Mouse (Mus musculus): ENCODE results near the gene Ffar2.
A peak's percentile ranks its signal among the peaks of the same experiment; 100 is the strongest.

Ffar2 gene

DNA sequence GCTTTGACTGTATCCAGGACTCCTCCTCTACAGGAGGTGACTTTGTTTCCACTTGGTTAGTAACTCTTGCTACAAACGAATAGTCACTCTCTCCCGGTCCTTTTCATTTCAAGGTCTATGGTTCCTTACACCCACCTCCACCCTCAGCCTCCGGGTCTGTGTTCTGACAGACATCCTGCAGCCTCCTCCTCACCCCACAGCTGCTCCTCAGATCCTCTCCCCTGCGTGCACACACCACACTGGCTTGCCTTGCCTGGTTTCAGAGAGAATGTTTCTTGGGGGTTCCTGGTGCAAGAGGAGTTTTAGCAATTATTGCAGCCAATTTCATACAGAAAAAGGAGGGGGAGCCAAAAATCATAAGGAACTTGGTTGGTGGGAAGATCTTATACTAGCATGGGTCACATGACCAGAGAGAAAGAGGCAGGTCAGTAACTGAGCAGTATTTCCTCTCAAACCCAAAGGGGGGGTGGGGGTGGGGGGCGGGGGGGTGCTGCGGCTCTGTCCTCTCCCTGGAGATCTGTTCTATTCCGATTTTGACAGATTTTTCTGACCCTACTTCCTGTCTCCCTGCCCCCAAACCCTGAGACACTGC, 2.6 kb downstream of the Ffar2 start:
- DNase-seq, result no peak

DNA sequence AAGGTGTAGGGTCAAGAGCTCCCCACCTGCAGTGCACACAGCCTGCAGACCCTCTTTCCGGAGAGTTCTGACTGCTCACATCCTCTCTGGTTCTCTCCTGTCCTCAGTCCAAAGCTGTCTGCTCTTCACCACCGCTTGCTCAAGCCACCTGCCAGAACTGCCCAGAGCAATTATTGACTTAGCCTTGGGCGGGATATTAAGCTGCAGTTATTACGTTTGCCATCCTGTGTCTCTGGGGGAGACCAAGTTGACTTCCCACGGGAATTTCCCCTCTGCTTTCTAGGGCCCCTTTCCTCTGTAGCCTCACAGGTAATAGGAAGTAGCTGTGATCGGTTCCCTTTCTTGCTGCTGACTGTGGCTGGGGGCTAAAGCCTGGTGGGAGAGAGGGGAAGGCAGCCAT, 3.4 kb downstream of the Ffar2 start:
- no peak for DNase-seq

DNA sequence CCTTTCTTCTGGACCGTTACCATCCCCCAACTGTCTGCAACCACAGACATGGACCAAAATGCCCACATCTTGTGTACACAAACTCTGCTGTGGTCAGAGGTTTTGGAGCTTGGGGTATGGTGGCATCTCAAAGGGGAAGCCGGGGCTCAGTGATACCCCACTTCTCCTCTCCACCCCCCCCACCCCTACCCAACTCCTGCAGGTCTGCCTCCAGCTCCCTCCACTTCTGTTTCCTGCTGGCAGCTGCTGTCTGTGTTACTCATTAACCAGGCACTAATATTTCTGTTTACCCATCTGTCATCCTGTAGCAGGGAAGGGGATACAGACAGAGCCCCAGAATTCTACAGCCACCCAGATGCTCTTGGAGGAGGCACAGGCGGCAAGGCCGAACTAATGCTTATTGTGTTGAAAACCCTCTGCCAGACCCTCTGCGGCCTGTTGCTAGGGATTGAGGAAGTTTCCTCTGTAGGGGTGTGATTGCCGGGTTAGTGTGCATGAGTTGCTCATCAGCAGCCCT, 11.2 kb downstream of the Ffar2 start:
- peak; percentile 19 for DNase-seq

DNA sequence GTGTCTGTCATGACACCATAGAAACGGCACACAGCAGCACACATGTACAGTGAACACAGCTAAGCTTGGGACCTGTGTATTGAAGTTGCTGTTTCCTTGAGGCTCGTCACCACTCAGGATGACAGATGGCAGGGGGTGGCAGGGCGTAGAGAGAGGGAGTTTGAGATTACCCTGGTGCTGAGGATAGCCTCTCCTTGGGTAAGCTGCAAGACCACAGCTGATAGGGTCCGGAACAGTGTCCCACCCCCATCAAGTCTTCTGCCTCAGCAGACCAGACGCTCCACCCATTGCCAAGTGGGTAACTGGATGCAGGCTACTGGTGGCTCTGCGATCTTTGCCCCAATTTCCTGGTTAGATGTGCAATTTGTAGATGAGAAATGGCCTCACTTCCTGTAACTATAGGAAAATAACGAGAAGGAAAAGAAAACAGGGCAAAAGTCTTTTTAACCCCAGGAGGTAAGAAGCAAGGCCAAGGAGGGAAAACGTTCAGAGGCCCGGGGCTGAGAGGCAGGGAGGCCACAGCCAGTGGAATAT, 11.8 kb downstream of the Ffar2 start:
- DNase-seq, result no peak

DNA sequence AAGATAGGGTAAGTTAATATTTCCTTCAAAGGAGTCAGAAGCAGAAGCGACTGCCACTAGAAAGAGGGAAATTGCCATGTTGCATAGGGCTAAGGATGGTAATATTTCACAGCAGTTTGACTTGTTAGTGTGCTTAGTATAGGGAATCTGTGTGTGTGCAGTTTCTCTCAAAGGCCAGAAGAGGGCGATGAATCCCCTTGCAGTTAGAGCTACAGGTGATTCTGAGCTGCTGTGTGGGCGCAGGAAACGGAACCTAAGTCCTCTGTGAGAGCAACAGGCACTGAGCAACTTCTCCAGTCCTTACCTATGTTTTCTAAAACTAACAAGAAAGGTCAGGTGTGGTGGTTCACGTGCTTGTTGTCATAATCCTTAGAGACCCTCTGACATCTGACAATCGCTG, 13.3 kb downstream of the Ffar2 start:
- no peak for DNase-seq

DNA sequence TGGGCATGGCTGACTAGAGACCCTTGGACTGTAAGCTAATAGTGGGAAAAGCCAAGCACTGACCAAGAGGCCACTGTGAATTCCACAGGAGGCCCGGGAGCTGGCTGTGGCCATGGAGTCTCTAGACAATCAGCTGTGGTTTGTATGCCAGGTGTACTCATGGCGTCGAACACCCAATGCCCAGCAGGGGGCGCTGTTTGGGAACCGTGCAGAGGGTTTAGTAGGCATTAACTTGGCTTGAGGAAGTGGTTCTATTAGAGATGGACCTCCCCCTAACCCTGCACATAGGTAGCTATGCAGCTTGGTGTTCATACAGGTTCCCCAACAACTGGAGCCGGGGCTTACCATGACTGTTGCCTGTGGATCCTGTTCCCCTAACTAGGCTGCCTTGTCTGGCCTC, 17.7 kb downstream of the Ffar2 start:
- DNase-seq, result no peak

DNA sequence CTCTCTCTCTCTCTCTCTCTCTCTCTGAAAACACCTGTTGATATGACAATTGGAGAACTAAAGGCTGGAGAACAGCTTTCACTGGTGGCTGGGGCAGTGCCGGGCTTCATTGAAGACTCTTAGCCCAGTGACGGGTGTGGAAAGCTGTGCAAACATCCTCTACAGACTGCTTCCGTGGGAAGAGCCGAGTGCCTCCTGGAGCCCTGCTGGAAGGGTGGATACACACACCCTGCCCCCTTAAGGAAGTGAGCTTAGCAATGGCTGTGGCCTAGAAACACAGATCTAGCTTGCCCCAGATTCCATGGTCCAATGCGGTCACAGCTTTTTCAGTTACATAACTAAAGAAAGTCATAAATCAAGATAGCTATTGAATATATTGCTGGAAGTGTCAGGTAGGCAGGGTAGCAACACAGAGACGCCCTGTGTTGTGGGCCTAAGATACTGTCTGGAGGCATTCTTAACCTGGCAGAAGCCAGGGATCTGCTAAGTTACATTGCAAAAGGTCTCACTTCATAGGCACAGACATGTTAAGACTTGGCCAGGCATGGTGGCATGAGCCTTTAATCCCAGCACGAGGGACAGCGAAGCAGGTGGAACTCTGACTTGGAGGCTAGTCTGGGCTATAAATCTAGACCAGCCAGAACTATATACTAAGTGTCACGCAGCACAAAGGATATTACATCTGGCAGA, 19.4 kb downstream of the Ffar2 start:
- no peak for DNase-seq

DNA sequence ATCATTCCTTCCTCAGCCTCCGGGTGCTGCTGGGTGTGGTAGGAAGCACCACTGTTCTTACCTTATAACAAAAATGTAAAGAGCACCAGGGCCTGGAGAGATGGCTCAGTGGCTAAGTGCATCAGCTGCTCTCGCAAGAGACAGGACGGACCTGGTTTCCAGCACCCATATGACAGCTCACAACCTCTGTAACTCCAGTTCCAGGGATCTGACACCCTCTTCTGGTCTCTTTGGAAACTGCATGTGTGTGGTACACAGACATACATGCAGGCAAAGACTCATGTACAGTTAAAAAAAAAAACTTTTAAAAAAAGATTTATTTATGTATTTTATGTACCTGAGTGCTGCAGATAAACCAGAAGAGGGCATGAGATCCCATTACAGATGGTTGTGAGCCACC, 20.3 kb downstream of the Ffar2 start:
- DNase-seq, result no peak

DNA sequence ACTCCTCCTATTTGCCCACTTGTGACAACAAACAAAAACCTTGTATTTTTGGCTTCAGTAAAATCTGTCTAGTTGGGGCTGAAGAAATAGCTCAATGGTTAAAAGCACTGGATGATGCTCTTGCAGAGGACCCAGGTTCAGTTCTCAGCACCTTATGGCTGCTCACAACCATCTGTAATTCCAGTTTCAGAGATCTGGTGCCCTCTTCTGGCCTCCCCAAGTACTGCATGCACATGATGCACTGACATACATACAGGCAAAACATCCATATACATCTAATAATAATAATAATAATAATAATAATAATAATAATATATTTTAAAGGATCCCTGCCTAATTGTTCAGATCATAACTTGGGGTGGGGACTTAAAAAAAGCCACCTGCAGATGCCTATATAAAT, 22.9 kb downstream of the Ffar2 start:
- no peak for DNase-seq

DNA sequence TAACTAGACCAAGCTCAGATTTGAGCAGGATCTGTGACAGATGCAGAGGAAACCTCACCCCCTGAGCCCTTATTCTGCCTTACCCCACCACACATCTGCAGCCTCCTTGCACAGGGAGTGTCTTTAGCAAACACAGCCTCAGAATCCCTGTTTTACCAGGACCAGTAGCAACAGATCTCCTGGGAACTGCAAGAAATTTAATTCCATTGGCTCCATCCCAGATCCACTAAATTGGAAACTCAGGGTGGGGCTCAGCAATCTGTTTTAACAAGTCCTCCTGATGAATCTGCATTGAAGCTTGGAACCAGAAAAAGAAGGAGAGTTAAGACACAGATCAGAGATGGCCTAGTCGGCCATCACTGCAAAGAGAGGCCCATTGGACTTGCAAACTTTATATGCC, 26.8 kb downstream of the Ffar2 start:
- DNase-seq, result peak; percentile 27

DNA sequence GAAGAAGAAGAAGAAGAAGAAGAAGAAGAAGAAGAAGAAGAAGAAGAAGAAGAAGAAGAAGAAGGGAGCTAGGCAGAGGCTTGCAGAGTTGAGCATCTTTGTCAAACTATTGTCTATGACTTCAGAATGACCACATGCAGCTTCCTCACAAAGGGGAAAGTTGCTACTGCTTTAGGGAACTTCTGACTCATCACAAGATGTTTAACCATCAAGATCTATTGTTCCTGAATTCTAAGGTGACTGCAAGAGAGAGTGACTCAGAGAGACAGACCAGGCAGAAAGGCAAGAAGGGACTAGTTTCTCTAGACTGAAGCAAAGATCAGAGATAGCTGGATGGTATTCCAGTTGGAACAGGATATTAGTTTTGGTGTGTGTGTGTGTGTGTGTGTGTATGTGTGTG, 28.7 kb downstream of the Ffar2 start:
- DNase-seq, result no peak

DNA sequence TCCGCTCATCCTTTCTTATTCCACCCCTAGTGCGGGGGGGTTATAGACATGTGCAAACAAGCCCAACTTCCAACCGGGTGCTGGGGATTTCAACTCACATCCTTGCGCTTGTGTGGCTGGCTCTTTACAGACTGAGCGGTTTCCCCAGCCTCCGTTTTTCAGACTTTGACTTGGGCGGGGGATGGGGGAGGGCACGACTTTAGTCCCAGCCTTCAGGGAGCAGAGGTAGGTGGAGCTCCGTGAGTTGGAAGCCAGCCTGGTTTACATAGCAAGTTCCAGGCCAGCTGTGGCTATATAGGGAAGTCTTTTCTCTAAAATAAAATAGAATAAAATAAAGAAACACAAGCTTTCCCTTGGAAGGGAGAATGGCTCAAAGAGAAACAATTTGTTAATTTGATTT, 31.7 kb downstream of the Ffar2 start:
- DNase-seq, result no peak

DNA sequence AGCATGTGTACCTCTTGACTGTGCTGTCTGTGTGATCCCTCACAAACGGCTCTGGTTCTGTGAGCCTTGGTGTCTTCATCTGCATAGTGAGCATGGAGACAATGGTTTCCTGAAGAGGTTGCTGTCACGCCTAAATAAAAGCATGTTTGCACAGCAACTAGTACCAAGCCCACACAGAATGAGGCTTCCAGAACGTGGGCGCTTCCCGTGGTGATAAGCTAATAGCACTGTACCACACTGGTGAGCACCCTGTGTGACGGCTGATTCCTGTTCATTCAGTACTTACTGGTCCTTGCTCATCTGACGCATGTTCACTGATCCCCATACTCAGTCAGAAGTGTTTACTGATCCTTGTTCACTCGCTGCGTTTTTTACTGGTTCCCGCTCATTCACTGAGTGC, 33.4 kb downstream of the Ffar2 start:
- DNase-seq, result peak; percentile 35

DNA sequence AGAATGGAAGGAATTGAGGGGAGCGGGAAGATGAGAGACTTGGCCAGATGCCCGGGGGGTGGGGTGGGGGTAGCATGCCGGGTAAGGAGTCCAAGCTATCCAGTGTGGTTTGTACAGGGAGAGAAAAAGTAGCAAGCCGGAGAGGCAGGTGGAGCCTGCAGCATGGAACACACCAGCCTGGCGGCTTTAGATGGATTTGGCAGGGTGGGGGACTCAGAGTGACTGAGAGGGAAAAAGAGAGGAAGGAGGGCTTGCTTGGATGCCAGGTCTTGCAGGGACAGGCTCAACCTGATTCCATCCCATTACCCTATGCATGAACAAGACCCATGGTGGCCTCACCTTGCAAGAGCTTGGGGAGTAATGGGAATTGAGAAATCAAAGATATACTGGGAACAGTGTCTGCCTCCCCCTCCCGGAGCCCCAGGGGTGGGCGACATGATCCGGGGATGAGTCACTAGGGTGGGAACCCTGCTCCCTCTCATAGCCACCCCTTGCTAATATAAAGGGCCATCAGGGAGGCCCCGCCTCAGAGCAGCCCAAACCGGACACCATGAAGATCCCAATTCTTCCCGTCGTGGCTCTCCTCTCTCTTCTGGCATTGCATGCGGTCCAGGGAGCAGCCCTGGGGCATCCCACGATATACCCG, 36.1 kb downstream of the Ffar2 start, which contains the start of gene Krtdap:
Gene Krtdap (plus strand): TSS at position 520 of the 646 bp plus-strand sequence.
- DNase-seq, result no peak

DNA sequence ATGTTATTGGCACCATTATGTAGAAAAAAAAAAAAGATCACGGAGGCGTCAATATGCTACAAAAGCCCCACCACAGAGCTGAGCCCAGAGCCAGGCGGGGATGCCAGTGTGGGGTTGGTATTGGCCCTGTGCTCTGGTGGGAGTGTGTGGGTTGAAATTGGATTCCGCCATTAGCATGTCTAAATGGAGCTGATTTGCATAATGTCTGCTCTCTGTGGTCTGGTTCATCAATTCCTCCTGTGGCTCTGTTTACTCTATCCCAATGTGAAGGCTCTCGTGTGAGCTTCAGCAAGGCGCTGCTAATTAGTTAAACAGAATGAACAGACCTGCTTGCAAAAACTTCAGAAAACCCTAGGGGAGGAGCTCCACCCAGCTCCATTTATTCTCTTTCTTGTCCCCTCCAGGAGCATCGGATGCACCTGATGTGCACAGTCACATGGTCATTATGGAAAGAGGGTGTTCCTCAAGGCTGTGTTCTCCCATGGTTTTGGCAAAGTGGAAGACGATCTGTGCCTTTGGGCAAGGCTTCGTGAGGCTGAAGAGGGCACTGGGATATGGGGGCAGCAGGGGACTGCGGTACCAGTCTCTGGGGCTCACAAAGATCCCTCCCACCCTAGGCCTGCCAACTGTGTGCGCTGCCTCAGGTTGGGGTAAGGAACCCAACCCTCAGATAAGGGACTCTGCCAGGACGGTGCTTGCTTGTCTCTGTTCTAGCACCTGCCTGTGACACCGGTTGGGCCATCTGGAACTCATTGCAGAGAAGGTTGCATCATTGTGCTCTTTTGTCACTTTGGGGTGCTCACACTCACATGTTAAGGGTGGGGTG, 37.6 kb downstream of the Ffar2 start:
- peak; percentile 69 for DNase-seq

DNA sequence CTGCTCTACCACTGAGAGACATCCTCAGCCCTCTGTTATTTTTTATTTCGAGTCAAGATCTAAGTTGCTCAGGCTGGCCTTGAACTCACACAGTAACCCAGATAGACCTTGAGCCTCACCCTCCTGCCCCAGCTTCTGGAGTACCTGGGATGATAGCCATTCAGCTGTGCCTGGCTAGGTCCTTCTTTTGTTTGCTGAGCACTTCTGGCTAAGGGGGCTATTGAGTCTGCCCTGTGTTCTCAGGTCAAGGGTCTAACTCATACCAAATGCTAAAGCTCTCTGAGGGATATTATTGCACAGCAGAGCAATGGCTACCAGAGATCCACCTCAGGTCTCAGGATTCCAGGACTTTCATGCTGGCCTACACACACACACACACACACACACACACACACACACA, 38.4 kb downstream of the Ffar2 start:
- DNase-seq, result no peak

DNA sequence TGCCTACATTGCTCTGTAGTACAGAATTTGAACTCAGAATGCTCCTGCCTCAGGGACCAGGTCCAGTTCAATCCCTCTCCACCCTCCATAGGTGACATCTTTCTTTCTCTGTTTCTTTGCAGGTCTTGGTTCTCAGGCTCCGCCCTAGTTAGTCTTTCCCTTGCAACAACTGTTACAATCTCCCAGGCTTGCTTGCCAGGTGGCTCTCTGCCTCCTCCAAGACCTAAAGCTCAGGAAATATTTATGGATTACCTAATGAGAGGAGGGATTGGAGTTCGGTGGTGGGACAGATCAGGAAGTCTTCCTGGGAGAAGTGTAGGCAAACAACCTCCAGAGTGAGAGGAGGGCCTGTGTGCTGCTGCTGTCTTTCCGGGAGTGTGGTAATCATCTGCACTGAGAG, 40.9 kb downstream of the Ffar2 start:
- DNase-seq, result no peak

DNA sequence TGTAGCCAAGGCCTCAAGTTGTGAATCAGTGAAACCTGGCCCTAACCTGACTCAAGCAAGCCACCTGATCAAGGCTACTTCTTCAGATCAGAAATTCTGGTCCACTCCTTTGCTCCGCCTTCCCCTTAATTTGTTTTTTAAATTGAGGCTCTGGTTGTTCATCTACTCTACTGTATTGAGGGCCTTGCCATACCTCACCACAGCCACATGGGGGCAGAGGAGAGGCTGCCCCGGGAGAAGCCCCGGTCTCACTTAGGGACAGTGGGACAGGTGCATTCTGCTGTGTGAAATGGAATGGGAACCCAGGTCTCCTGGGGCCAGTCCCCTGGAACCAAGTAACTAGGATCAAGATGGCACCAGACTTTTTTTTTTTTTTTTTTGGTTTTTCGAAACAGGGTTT, 41.8 kb downstream of the Ffar2 start:
- no peak for DNase-seq

DNA sequence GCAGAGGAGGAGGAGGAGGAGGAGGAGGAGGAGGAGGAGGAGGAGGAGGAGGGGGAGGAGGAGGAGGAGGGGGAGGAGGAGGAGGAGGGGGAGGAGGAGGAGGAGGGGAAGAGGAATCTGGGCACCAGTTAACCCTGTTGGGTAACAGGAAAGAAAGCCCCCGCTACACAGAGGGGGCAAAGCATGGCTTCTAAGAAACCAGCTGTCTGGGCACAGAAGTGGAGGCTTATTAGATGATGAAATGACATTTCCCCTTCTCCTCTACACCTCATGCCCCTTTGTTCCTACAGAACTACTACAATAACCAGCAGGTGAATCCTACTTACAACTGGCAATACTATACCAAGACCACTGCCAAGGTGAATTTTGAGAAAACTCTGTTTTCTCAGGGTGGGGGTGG, 45.7 kb downstream of the Ffar2 start:
- no peak for DNase-seq

DNA sequence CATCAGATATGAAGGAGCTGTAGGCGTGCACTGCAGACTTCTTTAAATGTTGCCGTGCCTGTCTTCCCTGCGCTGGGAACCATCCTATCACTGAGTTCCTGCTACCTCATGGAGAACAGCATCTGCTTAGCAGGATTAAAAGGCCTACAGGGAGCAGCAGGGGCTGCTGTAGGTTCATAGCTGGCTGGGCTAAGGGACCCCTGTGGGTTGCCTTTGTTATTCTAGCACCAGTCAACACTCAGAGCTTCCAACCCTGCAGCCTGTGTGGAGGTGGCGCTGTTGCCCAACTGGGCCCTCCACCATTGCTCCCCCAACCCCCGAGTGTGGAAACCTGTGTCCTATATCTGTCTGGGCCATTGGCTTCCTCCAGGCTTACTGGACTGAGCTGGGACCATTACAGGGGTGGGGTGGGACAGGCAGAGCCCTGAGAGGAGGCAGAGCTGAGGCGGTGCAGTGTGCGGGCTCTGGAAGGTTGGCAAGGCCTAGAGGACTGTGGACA, 46.4 kb downstream of the Ffar2 start:
- no peak for DNase-seq

DNA sequence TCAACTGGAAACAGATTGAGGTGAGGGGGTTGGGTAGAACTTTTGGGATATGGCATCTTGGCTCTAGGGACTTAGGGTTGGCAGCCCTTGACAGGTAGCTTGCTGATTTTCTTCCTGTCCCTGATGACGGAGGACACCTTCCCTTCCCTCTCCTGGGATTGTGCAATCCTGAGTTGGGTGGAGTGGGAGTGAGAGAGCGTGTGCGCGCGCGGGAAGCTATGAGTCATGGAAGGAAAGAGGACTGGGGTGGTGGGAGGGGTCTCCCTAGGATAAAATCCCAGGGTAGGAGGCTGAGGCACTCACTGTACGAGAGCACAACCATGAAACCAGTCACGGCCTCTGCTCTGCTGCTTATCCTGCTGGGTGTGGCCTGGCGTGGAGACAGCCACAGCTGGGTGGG, 47.5 kb downstream of the Ffar2 start:
- DNase-seq, result no peak

DNA sequence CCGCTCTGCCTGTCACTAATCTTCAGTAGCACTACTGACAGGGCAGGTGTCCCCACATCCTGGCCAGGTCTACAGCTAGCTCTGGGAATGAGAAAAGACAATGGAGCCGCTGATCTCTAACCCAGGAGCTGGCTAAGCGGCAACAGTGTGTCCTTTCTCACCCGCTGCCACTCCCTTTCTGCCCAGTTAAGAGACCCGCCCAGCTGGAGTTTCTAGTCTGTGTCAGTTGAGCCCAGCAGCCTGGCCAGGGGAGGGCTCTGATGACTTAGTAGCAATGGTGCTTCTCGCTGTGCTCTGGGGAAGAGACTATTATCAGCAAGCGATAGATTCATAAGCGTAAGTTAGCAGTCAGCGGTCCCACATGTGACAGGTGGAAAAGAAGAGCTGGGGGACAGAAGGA, 54.3 kb downstream of the Ffar2 start:
- DNase-seq, result no peak

All from layer of hippocampus, adult 9-11 months (tissue).